Mouse (Mus musculus): ENCODE data around the gene Mob3a.

DNA sequence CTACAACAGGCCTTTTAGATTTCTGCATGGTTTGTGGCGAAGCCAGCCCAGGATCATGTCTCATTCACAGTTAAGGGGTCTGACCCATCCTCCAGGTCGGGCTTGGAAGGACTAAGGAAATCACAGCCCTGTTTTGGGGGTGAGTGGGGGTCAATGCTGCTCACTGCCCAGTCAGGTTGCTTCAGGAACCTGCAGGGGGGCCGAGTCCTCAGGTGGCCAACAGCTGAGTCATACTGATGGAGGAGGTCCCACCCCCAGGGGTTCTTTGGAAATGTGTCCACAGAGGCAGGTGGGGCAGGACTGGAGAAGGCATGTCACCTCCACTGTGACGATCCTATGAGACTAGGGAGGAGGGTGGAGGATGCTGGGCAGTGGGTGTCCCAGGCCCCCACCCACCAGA, 36.3 kb downstream of the Mob3a start:
- TF ChIP-seq CTCF (conservative IDR thresholded peaks at IDR 0.05; ENCODE audit: insufficient read depth, insufficient read length, low read depth, low read length), result no peak
- TF ChIP-seq POLR2A (IDR thresholded peaks at IDR 0.05; ENCODE audit: low read depth, low read length), result no peak
